Mouse (Mus musculus): ENCODE results near the gene Rpusd1.

The Rpusd1 gene

GRCm38 (mm10) chr17:25727265-25728008 lies at the start of gene Rpusd1, which contains the start of gene Chtf18:
TSS of gene Rpusd1 (plus strand) at chr17:25727670.
TSS of gene Chtf18 (minus strand) at chr17:25727419.
- peak; percentile 99 to 100 for DNase-seq (ENCODE audit: low spot score in 2 of 2)

GRCm38 (mm10) chr17:25677969-25678368 lies 49.5 kb upstream of the Rpusd1 start:
- DNase-seq (ENCODE audit: low spot score in 2 of 2) = no peak

- no peak for DNase-seq (ENCODE audit: low spot score in 2 of 2)
Observed at GRCm38 (mm10) chr17:25679818-25680217, 47.7 kb upstream of the Rpusd1 start.

GRCm38 (mm10) chr17:25681636-25682035 lies 45.8 kb upstream of the Rpusd1 start:
- DNase-seq (ENCODE audit: low spot score in 2 of 2) = no peak

- DNase-seq (ENCODE audit: low spot score in 2 of 2) = no peak
Observed at GRCm38 (mm10) chr17:25686323-25686722, 41.1 kb upstream of the Rpusd1 start.

GRCm38 (mm10) chr17:25688922-25689321 lies 38.5 kb upstream of the Rpusd1 start:
- no peak for DNase-seq (ENCODE audit: low spot score in 2 of 2)

GRCm38 (mm10) chr17:25696263-25696662 lies 31.2 kb upstream of the Rpusd1 start:
- no peak for DNase-seq (ENCODE audit: low spot score in 2 of 2)

GRCm38 (mm10) chr17:25698446-25698845 lies 29.0 kb upstream of the Rpusd1 start:
- DNase-seq (ENCODE audit: low spot score in 2 of 2) = peak in 1 of 2 experiments; percentile 87

GRCm38 (mm10) chr17:25700863-25701496 lies 26.5 kb upstream of the Rpusd1 start:
- no peak for DNase-seq (ENCODE audit: low spot score in 2 of 2)

GRCm38 (mm10) chr17:25709994-25710393 lies 17.5 kb upstream of the Rpusd1 start:
- DNase-seq (ENCODE audit: low spot score in 2 of 2) = no peak

GRCm38 (mm10) chr17:25711136-25711535 lies 16.3 kb upstream of the Rpusd1 start:
- DNase-seq (ENCODE audit: low spot score in 2 of 2) = no peak

- no peak for DNase-seq (ENCODE audit: low spot score in 2 of 2)
Observed at GRCm38 (mm10) chr17:25715627-25716026, 11.8 kb upstream of the Rpusd1 start.

- DNase-seq (ENCODE audit: low spot score in 2 of 2) = no peak
Observed at GRCm38 (mm10) chr17:25716130-25716529, 11.3 kb upstream of the Rpusd1 start.

GRCm38 (mm10) chr17:25716711-25717637 lies 10.5 kb upstream of the Rpusd1 start, which contains the start of gene Gng13:
TSS of gene Gng13 (plus strand) at chr17:25717171.
- DNase-seq (ENCODE audit: low spot score in 2 of 2) = peak in 1 of 2 experiments; percentile 38

- DNase-seq (ENCODE audit: low spot score in 2 of 2) = no peak
Observed at GRCm38 (mm10) chr17:25717691-25718090, 9.8 kb upstream of the Rpusd1 start.

- DNase-seq (ENCODE audit: low spot score in 2 of 2) = no peak
Observed at GRCm38 (mm10) chr17:25721476-25721875, 6.0 kb upstream of the Rpusd1 start.

GRCm38 (mm10) chr17:25723470-25723869 lies 4.0 kb upstream of the Rpusd1 start:
- no peak for DNase-seq (ENCODE audit: low spot score in 2 of 2)

- no peak for DNase-seq (ENCODE audit: low spot score in 2 of 2)
Observed at GRCm38 (mm10) chr17:25723919-25724318, 3.6 kb upstream of the Rpusd1 start.

- no peak for DNase-seq (ENCODE audit: low spot score in 2 of 2)
Observed at GRCm38 (mm10) chr17:25725264-25725663, 2.2 kb upstream of the Rpusd1 start.

GRCm38 (mm10) chr17:25728009-25728270 lies 470 bp downstream of the Rpusd1 start:
- DNase-seq (ENCODE audit: low spot score in 2 of 2) = no peak

- DNase-seq (ENCODE audit: low spot score in 2 of 2) = peak in 1 of 2 experiments; percentile 86
Observed at GRCm38 (mm10) chr17:25732082-25732481, 4.6 kb downstream of the Rpusd1 start.

GRCm38 (mm10) chr17:25735246-25735645 lies 7.8 kb downstream of the Rpusd1 start:
- DNase-seq (ENCODE audit: low spot score in 2 of 2) = no peak
